8 mouse cellular contexts compared by ENCODE assay signal in genomic region chr7:113167092-113167491, GRCm38 (mm10). TPM values are rescaled to one million over a fixed set of nuclear protein-coding genes. Genes with fewer than 3 reads are reported as not detected.
DNase-seq lines count a peak whose midpoint lies in the region; ATAC-seq and TF ChIP-seq lines count a peak whose summit lies in the region.

No protein-coding gene starts in this region.

- H3K27ac ChIP-seq in forebrain, embryonic 10.5 days, result no peak overlapping the region
- no peak overlapping the region for H3K27ac ChIP-seq in forebrain, embryonic 12.5 days
- H3K27ac ChIP-seq in liver, postnatal 0 days (ENCODE audit: low read depth), result no peak overlapping the region
- H3K27ac ChIP-seq in thymus, adult 2 months (ENCODE audit: control insufficient read depth, insufficient read depth, low read length), result no peak overlapping the region

- intact Hi-C loops in heart, postnatal 14 days (cut with DNase I), result loop anchor here (1.0 kb wide), 1 partner anchor 24 kb away; no protein-coding TSS in a partner anchor

- DNase-seq in forebrain, embryonic 10.5 days (ENCODE audit: extremely low spot score, low spot score), result peak; percentile 36
- peak; percentile 57 for DNase-seq in CD4-positive, CD25-positive, alpha-beta regulatory T cell, adult 2 months (ENCODE audit: low read depth, low spot score)
- DNase-seq in heart, postnatal 14 days, result peak; percentile 29 to 39
- DNase-seq in liver, postnatal 0 days, result no peak
- DNase-seq in thymus, adult 2 months, result peak; percentile 37
- no peak for DNase-seq in natural killer cell, adult 2 months (ENCODE audit: low spot score in 2 of 2)

- WGBS in forebrain, embryonic 10.5 days, result 52% methylated on average over 8 of the region's 8 CpGs
- WGBS in forebrain, embryonic 12.5 days, result 45% methylated on average over 8 of the region's 8 CpGs
- 31% methylated on average over 8 of the region's 8 CpGs for WGBS in liver, postnatal 0 days (ENCODE audit: insufficient replicate concordance)
- whole genome bisulfite sequencing in thymus, adult 2 months, result 21% methylated on average over 8 of the region's 8 CpGs

- H3K36me3 ChIP-seq in forebrain, embryonic 10.5 days (replicated peaks), result no peaks in the 10 kb centered on the region
- no peaks in the 10 kb centered on the region for H3K36me3 ChIP-seq in forebrain, embryonic 12.5 days (replicated peaks)
- H3K36me3 ChIP-seq in liver, postnatal 0 days (replicated peaks; ENCODE audit: insufficient read depth, low read length), result no peaks in the 10 kb centered on the region
- no peaks in the 10 kb centered on the region for H3K36me3 ChIP-seq in thymus, adult 2 months (ENCODE audit: control insufficient read depth, insufficient read depth, low read length)

- no peaks in the 10 kb centered on the region for H3K27me3 ChIP-seq in forebrain, embryonic 10.5 days (ENCODE audit: poor library complexity, severe bottlenecking)
- H3K27me3 ChIP-seq in forebrain, embryonic 12.5 days, result no peaks in the 10 kb centered on the region
- no peaks in the 10 kb centered on the region for H3K27me3 ChIP-seq in liver, postnatal 0 days (ENCODE audit: insufficient read depth, low read length)
- no peaks in the 10 kb centered on the region for H3K27me3 ChIP-seq in thymus, adult 2 months (ENCODE audit: control insufficient read depth, insufficient read depth, low read length)

- no peaks in the 10 kb centered on the region for H3K9me3 ChIP-seq in forebrain, embryonic 10.5 days
- no peaks in the 10 kb centered on the region for H3K9me3 ChIP-seq in forebrain, embryonic 12.5 days
- H3K9me3 ChIP-seq in liver, postnatal 0 days (ENCODE audit: low read length), result no peaks in the 10 kb centered on the region

- H3K4me3 ChIP-seq in forebrain, embryonic 10.5 days, result no peak overlapping the region
- H3K4me3 ChIP-seq in forebrain, embryonic 12.5 days (replicated peaks), result no peak overlapping the region
- H3K4me3 ChIP-seq in liver, postnatal 0 days (ENCODE audit: low read depth, low read length), result no peak overlapping the region
- no peak overlapping the region for H3K4me3 ChIP-seq in thymus, adult 2 months (ENCODE audit: control insufficient read depth, insufficient read depth, low read length)

- no peaks in the 10 kb centered on the region for H3K4me1 ChIP-seq in forebrain, embryonic 10.5 days
- H3K4me1 ChIP-seq in forebrain, embryonic 12.5 days, result no peaks in the 10 kb centered on the region
- no peaks in the 10 kb centered on the region for H3K4me1 ChIP-seq in liver, postnatal 0 days (ENCODE audit: insufficient read depth)
- 0 out of 2 replicates have a peak, but pooled peaks cover 2% of the 10 kb centered on the region for H3K4me1 ChIP-seq in thymus, adult 2 months (replicated peaks; ENCODE audit: control insufficient read depth, insufficient read depth, low read length)

- TF ChIP-seq CTCF in liver, postnatal 0 days (IDR thresholded peaks at IDR 0.05; ENCODE audit: low read depth), result peak; percentile 71
- TF ChIP-seq CTCF in thymus, adult 2 months (IDR thresholded peaks at IDR 0.05; ENCODE audit: borderline replicate concordance, control insufficient read depth, extremely low read depth, insufficient read depth, low read length, poor library complexity), result no peak

- no peak; the same call in 1 of the 2 replicates for ATAC-seq in forebrain, embryonic 12.5 days (ENCODE audit: low FRiP score)
- ATAC-seq in common myeloid progenitor, adult 5-6 weeks (replicated peaks; ENCODE audit: low read depth, poor library complexity, severe bottlenecking), result peak; percentile 93
- ATAC-seq in liver, postnatal 0 days, result no peak

- no peak overlapping the region for H3K4me2 ChIP-seq in forebrain, embryonic 12.5 days
- no peak overlapping the region for H3K4me2 ChIP-seq in liver, postnatal 0 days (ENCODE audit: low read depth, low read length)

- H3K9ac ChIP-seq in forebrain, embryonic 12.5 days, result no peak overlapping the region
- no peak overlapping the region for H3K9ac ChIP-seq in liver, postnatal 0 days (replicated peaks)

- no peak for TF ChIP-seq EP300 in liver, postnatal 0 days (IDR thresholded peaks at IDR 0.05; ENCODE audit: low read depth)

- TF ChIP-seq POLR2A in thymus, adult 2 months (IDR thresholded peaks at IDR 0.05; ENCODE audit: control insufficient read depth, extremely low read depth, insufficient read depth, low read length, poor library complexity), result no peak

RNA-seq across cellular contexts. Expression of gene Arntl, which starts 40.2 kb away (rescaled TPM):
- polyA plus RNA-seq in forebrain, embryonic 10.5 days (2016; fragmentation: Nextera tagmentation; extraction: Ambion mirVana), result 7.7 and 8.6 TPM in 2 replicates
- 9.9 and 11.3 TPM in 2 replicates for polyA plus RNA-seq in forebrain, embryonic 12.5 days (2016; fragmentation: Nextera tagmentation; extraction: Ambion mirVana)
- total RNA-seq in common myeloid progenitor, adult 5-6 weeks (2017), result 6.4 and 9.0 TPM in 2 replicates
- 1 to 10 TPM; 8.6 to 9.6 TPM for total RNA-seq in heart, postnatal 14 days (2021)
- 7.0 and 8.9 TPM in 2 replicates for polyA plus RNA-seq in liver, postnatal 0 days (2015; fragmentation: Nextera tagmentation; extraction: Ambion mirVana)
- polyA plus RNA-seq in thymus, adult 2 months (2012; rRNA removed), result 39.3 and 43.9 TPM in 2 replicates

Comparison
In these comparisons a context has a peak if more than half of its experiments do, and no peak if none do; other contexts are left out.
1. DNase-seq: peak in forebrain, embryonic 10.5 days (single experiment), CD4-positive, CD25-positive, alpha-beta regulatory T cell, adult 2 months (single experiment), heart, postnatal 14 days (2 of 2) and thymus, adult 2 months (single experiment); none in liver, postnatal 0 days (single experiment) and natural killer cell, adult 2 months (0 of 2).